Mouse (Mus musculus): ENCODE results near the gene Cadm2. TPM values are rescaled to one million over a fixed set of nuclear protein-coding genes. Genes with fewer than 3 reads are reported as not detected.

Gene Cadm2
- 13.4 and 24.2 TPM in 2 replicates for polyA plus RNA-seq (2014; fragmentation: Nextera tagmentation; extraction: Ambion mirVana)

GRCm38 (mm10) chr16:67620826-67621505 lies at the start of gene Cadm2:
Gene Cadm2 (minus strand): TSS chr16:67620908.
- DNase-seq (ENCODE audit: low spot score) (peak; percentile 97), ATAC-seq (peak; percentile 98)
- H3K4me1 ChIP-seq (ENCODE audit: control insufficient read depth, insufficient read depth, low read length): 0 out of 2 replicates have a peak, but pooled peaks cover 3% of the 10 kb centered on the region
- under 1% methylated on average over 33 of the region's 35 CpGs for WGBS
- peak within 1 kb of the TSS; percentile 75 for H3K4me3 ChIP-seq (ENCODE audit: low read depth, low read length)
- peak within 1 kb of the TSS; percentile 64 for H3K4me2 ChIP-seq (ENCODE audit: low read length)
- H3K9me3 ChIP-seq (replicated peaks; ENCODE audit: control insufficient read depth, low read length): no peaks in the 10 kb centered on the region
- no peaks in the 10 kb centered on the region for H3K27me3 ChIP-seq (replicated peaks; ENCODE audit: control insufficient read depth, insufficient read depth, low read length)
- peak within 1 kb of the TSS; percentile 82 for H3K9ac ChIP-seq (ENCODE audit: low read length)
- H3K36me3 ChIP-seq (ENCODE audit: control insufficient read depth, insufficient read depth, low read length): no peaks in the 10 kb centered on the region
- H3K27ac ChIP-seq (ENCODE audit: low read depth, low read length): peak within 1 kb of the TSS; percentile 91

- H3K9me3 ChIP-seq (replicated peaks; ENCODE audit: control insufficient read depth, low read length): no peaks in the 10 kb centered on the region
- no peaks in the 10 kb centered on the region for H3K36me3 ChIP-seq (ENCODE audit: control insufficient read depth, insufficient read depth, low read length)
- no peaks in the 10 kb centered on the region for H3K27me3 ChIP-seq (replicated peaks; ENCODE audit: control insufficient read depth, insufficient read depth, low read length)
- H3K4me2 ChIP-seq (ENCODE audit: low read length): no peak overlapping the region
- H3K4me3 ChIP-seq (ENCODE audit: low read depth, low read length): no peak overlapping the region
- ATAC-seq: no peak
- H3K9ac ChIP-seq (ENCODE audit: low read length): no peak overlapping the region
- 90% methylated on average over 3 of the region's 3 CpGs for WGBS
- no peak overlapping the region for H3K27ac ChIP-seq (ENCODE audit: low read depth, low read length)
- no peak for DNase-seq (ENCODE audit: low spot score)
- no peaks in the 10 kb centered on the region for H3K4me1 ChIP-seq (ENCODE audit: control insufficient read depth, insufficient read depth, low read length)
Measured at GRCm38 (mm10) chr16:67646930-67647329, 26.2 kb upstream of the Cadm2 start.

- ATAC-seq (no peak), DNase-seq (ENCODE audit: low spot score) (no peak)
- 87% methylated on average over 4 of the region's 4 CpGs for WGBS
- Histone ChIP-seq H3K27ac (ENCODE audit: low read depth, low read length) (no peak overlapping the region), H3K27me3 (replicated peaks; ENCODE audit: control insufficient read depth, insufficient read depth, low read length) (no peaks in the 10 kb centered on the region), H3K9me3 (replicated peaks; ENCODE audit: control insufficient read depth, low read length) (no peaks in the 10 kb centered on the region), H3K4me1 (ENCODE audit: control insufficient read depth, insufficient read depth, low read length) (no peaks in the 10 kb centered on the region), H3K4me3 (ENCODE audit: low read depth, low read length) (no peak overlapping the region), H3K36me3 (ENCODE audit: control insufficient read depth, insufficient read depth, low read length) (no peaks in the 10 kb centered on the region), H3K4me2 (ENCODE audit: low read length) (no peak overlapping the region), H3K9ac (ENCODE audit: low read length) (no peak overlapping the region)
Measured at GRCm38 (mm10) chr16:67643651-67644050, 22.9 kb upstream of the Cadm2 start.

GRCm38 (mm10) chr16:67619906-67620781 lies 564 bp downstream of the Cadm2 start:
- H3K4me2 ChIP-seq (ENCODE audit: low read length): peak overlapping the region; percentile 64
- H3K9ac ChIP-seq (ENCODE audit: low read length): peak overlapping the region; percentile 82
- under 1% methylated on average over 58 of the region's 61 CpGs for WGBS
- H3K4me1 ChIP-seq (ENCODE audit: control insufficient read depth, insufficient read depth, low read length): 0 out of 2 replicates have a peak, but pooled peaks cover 3% of the 10 kb centered on the region
- no peaks in the 10 kb centered on the region for H3K36me3 ChIP-seq (ENCODE audit: control insufficient read depth, insufficient read depth, low read length)
- H3K4me3 ChIP-seq (ENCODE audit: low read depth, low read length): peak overlapping the region; percentile 75
- ATAC-seq (peak; percentile 65), DNase-seq (ENCODE audit: low spot score) (peak; percentile 86)
- H3K27ac ChIP-seq (ENCODE audit: low read depth, low read length): peak overlapping the region; percentile 91
- H3K9me3 ChIP-seq (replicated peaks; ENCODE audit: control insufficient read depth, low read length): no peaks in the 10 kb centered on the region
- no peaks in the 10 kb centered on the region for H3K27me3 ChIP-seq (replicated peaks; ENCODE audit: control insufficient read depth, insufficient read depth, low read length)

GRCm38 (mm10) chr16:67619416-67619815 lies 1.3 kb downstream of the Cadm2 start:
- peak; percentile 7 for ATAC-seq

GRCm38 (mm10) chr16:67618817-67619216 lies 1.9 kb downstream of the Cadm2 start:
- no peak for ATAC-seq
- H3K27ac ChIP-seq (ENCODE audit: low read depth, low read length): peak overlapping the region; percentile 91; the same call in 1 of the 2 replicates

More at GRCm38 (mm10) chr16:67619416-67619815, 1.3 kb downstream of the Cadm2 start:
- Histone ChIP-seq H3K27ac (ENCODE audit: low read depth, low read length) (peak overlapping the region; percentile 91), H3K9ac (ENCODE audit: low read length) (peak overlapping the region; percentile 82), H3K36me3 (ENCODE audit: control insufficient read depth, insufficient read depth, low read length) (no peaks in the 10 kb centered on the region), H3K4me2 (ENCODE audit: low read length) (peak overlapping the region; percentile 64), H3K9me3 (replicated peaks; ENCODE audit: control insufficient read depth, low read length) (no peaks in the 10 kb centered on the region), H3K4me3 (ENCODE audit: low read depth, low read length) (peak overlapping the region; percentile 75), H3K27me3 (replicated peaks; ENCODE audit: control insufficient read depth, insufficient read depth, low read length) (no peaks in the 10 kb centered on the region), H3K4me1 (ENCODE audit: control insufficient read depth, insufficient read depth, low read length) (0 out of 2 replicates have a peak, but pooled peaks cover 3% of the 10 kb centered on the region)
- DNase-seq (ENCODE audit: low spot score): no peak
- WGBS: 0% methylated on average over 16 of the region's 16 CpGs

GRCm38 (mm10) chr16:67617811-67618210 lies 2.9 kb downstream of the Cadm2 start:
- H3K9me3 ChIP-seq (replicated peaks; ENCODE audit: control insufficient read depth, low read length): no peaks in the 10 kb centered on the region
- H3K4me3 ChIP-seq (ENCODE audit: low read depth, low read length): peak overlapping the region; percentile 75
- peak overlapping the region; percentile 64 for H3K4me2 ChIP-seq (ENCODE audit: low read length)
- ATAC-seq (peak; percentile 8), DNase-seq (ENCODE audit: low spot score) (peak; percentile 81)
- no peaks in the 10 kb centered on the region for H3K27me3 ChIP-seq (replicated peaks; ENCODE audit: control insufficient read depth, insufficient read depth, low read length)
- H3K27ac ChIP-seq (ENCODE audit: low read depth, low read length): peak overlapping the region; percentile 78
- H3K9ac ChIP-seq (ENCODE audit: low read length): peak overlapping the region; percentile 56
- H3K4me1 ChIP-seq (ENCODE audit: control insufficient read depth, insufficient read depth, low read length): 0 out of 2 replicates have a peak, but pooled peaks cover 6% of the 10 kb centered on the region
- H3K36me3 ChIP-seq (ENCODE audit: control insufficient read depth, insufficient read depth, low read length): no peaks in the 10 kb centered on the region
- WGBS: under 1% methylated on average over 25 of the region's 25 CpGs

More at GRCm38 (mm10) chr16:67618817-67619216, 1.9 kb downstream of the Cadm2 start:
- WGBS: 5% methylated on average over 13 of the region's 13 CpGs
- Histone ChIP-seq H3K9ac (ENCODE audit: low read length) (peak overlapping the region; percentile 82), H3K4me2 (ENCODE audit: low read length) (peak overlapping the region; percentile 64), H3K4me1 (ENCODE audit: control insufficient read depth, insufficient read depth, low read length) (0 out of 2 replicates have a peak, but pooled peaks cover 3% of the 10 kb centered on the region), H3K27me3 (replicated peaks; ENCODE audit: control insufficient read depth, insufficient read depth, low read length) (no peaks in the 10 kb centered on the region), H3K4me3 (ENCODE audit: low read depth, low read length) (peak overlapping the region; percentile 75), H3K36me3 (ENCODE audit: control insufficient read depth, insufficient read depth, low read length) (no peaks in the 10 kb centered on the region), H3K9me3 (replicated peaks; ENCODE audit: control insufficient read depth, low read length) (no peaks in the 10 kb centered on the region)
- peak; percentile 48 for DNase-seq (ENCODE audit: low spot score)

GRCm38 (mm10) chr16:67617256-67617655 lies 3.5 kb downstream of the Cadm2 start:
- Histone ChIP-seq H3K36me3 (ENCODE audit: control insufficient read depth, insufficient read depth, low read length) (no peaks in the 10 kb centered on the region), H3K27me3 (replicated peaks; ENCODE audit: control insufficient read depth, insufficient read depth, low read length) (no peaks in the 10 kb centered on the region), H3K4me1 (ENCODE audit: control insufficient read depth, insufficient read depth, low read length) (0 out of 2 replicates have a peak, but pooled peaks cover 6% of the 10 kb centered on the region), H3K27ac (ENCODE audit: low read depth, low read length) (peak overlapping the region; percentile 30; the same call in 1 of the 2 replicates), H3K9ac (ENCODE audit: low read length) (peak overlapping the region; percentile 56), H3K4me2 (ENCODE audit: low read length) (peak overlapping the region; percentile 64), H3K4me3 (ENCODE audit: low read depth, low read length) (peak overlapping the region; percentile 75), H3K9me3 (replicated peaks; ENCODE audit: control insufficient read depth, low read length) (no peaks in the 10 kb centered on the region)
- DNase-seq (ENCODE audit: low spot score): peak; percentile 24
- ATAC-seq: no peak
- WGBS: 48% methylated on average over 1 of the region's 1 CpGs
